Mouse (Mus musculus) midbrain, embryonic 12.5 days (tissue): ENCODE measurements at regions not wholly inside any gene's neighbourhood (a gene's known extent, or its start where the extent isn't known, plus 50 kb on each side); places are given as distances from the start of the nearest gene placed in this dataset.
A peak's percentile ranks its signal among the peaks of the same experiment; 100 is the strongest.

Source experiments
- ATAC-seq: fragments of 200-750 bp; cut with Nextera tagmentation; 2 replicates; pipeline ENCODE4 v1.8.0; 2017; ENCODE audit warnings: low read depth, moderate TSS enrichment, moderate library complexity; ENCODE audit not compliant: low FRiP score
- H3K27ac ChIP-seq: fragments of 300-500 bp; sonication (generic); replicated peaks from 2 replicates; pipeline ENCODE4 v1.5.1; 2016; ENCODE audit warnings: mild to moderate bottlenecking
- H3K27me3 ChIP-seq: fragments of 300-500 bp; sonication (generic); 2 replicates; pipeline ENCODE4 v1.6.1; 2016; ENCODE audit warnings: mild to moderate bottlenecking
- H3K36me3 ChIP-seq: fragments of 300-500 bp; sonication (generic); 2 replicates; pipeline ENCODE4 v1.6.1; 2016
- H3K4me1 ChIP-seq: fragments of 300-500 bp; sonication (generic); 2 replicates; pipeline ENCODE4 v1.6.1; 2016
- H3K4me2 ChIP-seq: fragments of 300-500 bp; sonication (generic); replicated peaks from 2 replicates; pipeline ENCODE4 v1.6.1; 2016; ENCODE audit warnings: mild to moderate bottlenecking, moderate library complexity
- H3K4me3 ChIP-seq: fragments of 300-500 bp; sonication (generic); 2 replicates; pipeline ENCODE4 v1.5.1; 2016; ENCODE audit warnings: mild to moderate bottlenecking
- H3K9ac ChIP-seq: fragments of 300-500 bp; sonication (generic); replicated peaks from 2 replicates; pipeline ENCODE4 v1.6.1; 2016; ENCODE audit warnings: mild to moderate bottlenecking, moderate library complexity
- H3K9me3 ChIP-seq: fragments of 300-500 bp; sonication (generic); 2 replicates; pipeline ENCODE4 v1.6.1; 2016; ENCODE audit warnings: mild to moderate bottlenecking
- WGBS: fragments of 180-500 bp; shearing (Covaris S2); methylation state at CpG from one replicate; pipeline ENCODE4 v1.1.7; 2016; 5-methylcytosine and 5-hydroxymethylcytosine counted together

- Histone ChIP-seq H3K9me3 (no peaks in the 10 kb centered on the region), H3K27ac (no peak overlapping the region), H3K9ac (no peak overlapping the region), H3K27me3 (peaks cover 6% of the 10 kb centered on the region), H3K36me3 (no peaks in the 10 kb centered on the region), H3K4me1 (peaks cover 14% of the 10 kb centered on the region), H3K4me2 (no peak overlapping the region), H3K4me3 (no peak overlapping the region)
- WGBS: 68% methylated on average over 4 of the region's 4 CpGs
- no peak for ATAC-seq
These were observed 243.4 kb downstream of the Tle3 start for GRCm38 (mm10) chr9:61615556-61615955.

DNA sequence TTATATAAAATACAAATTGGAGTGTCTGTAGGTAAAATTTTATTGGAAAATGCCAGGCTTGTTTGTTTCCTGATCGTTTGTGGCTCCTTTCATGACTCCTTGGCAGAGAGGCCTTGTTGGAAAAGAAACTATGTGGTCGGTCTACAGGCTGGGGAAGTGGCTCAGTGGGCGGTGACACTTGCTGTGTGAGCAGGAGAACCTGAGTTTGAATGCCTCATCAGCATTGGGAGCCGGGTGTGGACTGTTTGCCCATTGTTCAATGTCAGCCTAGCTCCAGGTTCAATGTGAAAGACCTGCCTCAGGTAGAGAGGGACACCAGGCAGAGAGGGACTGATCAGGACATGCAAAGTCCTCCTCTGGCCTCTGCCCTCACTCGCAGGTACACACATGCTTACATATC lies 235.4 kb downstream of the Tle3 start:
- Histone ChIP-seq H3K4me3 (no peak overlapping the region), H3K27ac (no peak overlapping the region), H3K9ac (no peak overlapping the region), H3K4me2 (no peak overlapping the region), H3K36me3 (no peaks in the 10 kb centered on the region), H3K4me1 (peaks cover 5% of the 10 kb centered on the region; the same call in 1 of the 2 replicates), H3K27me3 (no peaks in the 10 kb centered on the region; the same call in 1 of the 2 replicates), H3K9me3 (no peaks in the 10 kb centered on the region)
- ATAC-seq: no peak
- 86% methylated on average over 5 of the region's 5 CpGs for WGBS

DNA sequence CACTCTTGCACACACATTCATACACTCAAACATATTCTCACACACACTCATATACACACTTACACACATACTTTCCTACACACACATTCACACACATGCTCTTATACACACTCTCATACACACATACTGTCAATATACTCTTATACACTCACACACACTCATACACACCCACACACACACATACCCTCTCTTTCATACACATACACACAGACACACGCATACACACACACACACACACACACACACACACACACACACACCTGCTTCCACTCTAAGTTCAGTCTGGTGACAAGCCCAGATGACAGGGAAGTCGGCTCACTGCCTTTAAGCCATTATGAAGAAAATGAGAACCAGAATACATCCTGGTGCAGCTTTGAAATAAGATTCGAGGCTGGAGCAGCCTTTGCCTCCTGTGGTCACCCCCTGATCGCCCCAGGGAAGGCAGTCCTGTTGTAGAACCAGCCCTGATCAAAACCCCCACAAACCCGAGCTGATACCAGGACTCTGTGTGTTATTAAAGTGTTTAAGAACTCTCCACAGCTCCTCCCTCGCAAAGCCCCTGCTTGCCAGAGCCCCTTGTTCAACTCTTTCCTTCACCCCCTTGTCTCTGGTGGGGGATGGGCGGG lies 230.3 kb downstream of the Tle3 start:
- Histone ChIP-seq H3K9ac (no peak overlapping the region), H3K9me3 (no peaks in the 10 kb centered on the region), H3K4me3 (no peak overlapping the region), H3K4me1 (peaks cover 12% of the 10 kb centered on the region; the same call in 1 of the 2 replicates), H3K27ac (no peak overlapping the region; the same call in 1 of the 2 replicates), H3K4me2 (no peak overlapping the region), H3K27me3 (peaks cover 3% of the 10 kb centered on the region), H3K36me3 (no peaks in the 10 kb centered on the region)
- no peak for ATAC-seq
- WGBS: 50% methylated on average over 7 of the region's 7 CpGs

- no peak for ATAC-seq
- Histone ChIP-seq H3K9me3 (no peaks in the 10 kb centered on the region), H3K27ac (no peak overlapping the region), H3K4me2 (no peak overlapping the region), H3K9ac (no peak overlapping the region), H3K4me3 (no peak overlapping the region), H3K36me3 (no peaks in the 10 kb centered on the region), H3K27me3 (peaks cover 3% of the 10 kb centered on the region), H3K4me1 (peaks cover 17% of the 10 kb centered on the region; the same call in 1 of the 2 replicates)
- 81% methylated on average over 6 of the region's 6 CpGs for WGBS
These were observed 229.7 kb downstream of the Tle3 start for GRCm38 (mm10) chr9:61601911-61602310.

DNA sequence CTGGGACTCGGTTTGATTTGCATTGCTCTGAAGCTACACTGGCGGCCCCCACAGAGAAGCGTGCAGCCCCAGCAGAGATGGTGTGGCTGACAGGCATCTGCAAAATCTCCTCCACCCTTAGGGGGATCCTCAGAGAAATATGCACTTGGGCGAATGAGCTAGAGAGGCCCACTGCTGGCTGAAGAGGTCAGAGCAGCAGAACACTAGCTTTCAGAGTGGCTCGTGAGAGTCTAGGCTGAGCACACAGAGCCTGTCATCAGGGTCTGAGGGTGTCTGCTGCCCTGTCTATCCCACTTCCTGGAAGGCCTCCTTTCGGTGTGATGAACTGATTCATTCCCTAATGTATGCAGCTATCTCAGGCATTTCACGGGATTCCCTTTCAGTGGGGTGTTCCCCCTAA lies 225.1 kb downstream of the Tle3 start:
- Histone ChIP-seq H3K4me2 (no peak overlapping the region), H3K27me3 (peaks cover 7% of the 10 kb centered on the region; the same call in 1 of the 2 replicates), H3K9me3 (no peaks in the 10 kb centered on the region), H3K9ac (no peak overlapping the region), H3K27ac (no peak overlapping the region), H3K36me3 (no peaks in the 10 kb centered on the region), H3K4me1 (peaks cover 23% of the 10 kb centered on the region), H3K4me3 (no peak overlapping the region)
- ATAC-seq: no peak
- 28% methylated on average over 7 of the region's 7 CpGs for WGBS

- H3K27ac ChIP-seq: no peak overlapping the region
- H3K9ac ChIP-seq: no peak overlapping the region
- ATAC-seq: no peak
These were observed 224.4 kb downstream of the Tle3 start for GRCm38 (mm10) chr9:61596410-61597108.

DNA sequence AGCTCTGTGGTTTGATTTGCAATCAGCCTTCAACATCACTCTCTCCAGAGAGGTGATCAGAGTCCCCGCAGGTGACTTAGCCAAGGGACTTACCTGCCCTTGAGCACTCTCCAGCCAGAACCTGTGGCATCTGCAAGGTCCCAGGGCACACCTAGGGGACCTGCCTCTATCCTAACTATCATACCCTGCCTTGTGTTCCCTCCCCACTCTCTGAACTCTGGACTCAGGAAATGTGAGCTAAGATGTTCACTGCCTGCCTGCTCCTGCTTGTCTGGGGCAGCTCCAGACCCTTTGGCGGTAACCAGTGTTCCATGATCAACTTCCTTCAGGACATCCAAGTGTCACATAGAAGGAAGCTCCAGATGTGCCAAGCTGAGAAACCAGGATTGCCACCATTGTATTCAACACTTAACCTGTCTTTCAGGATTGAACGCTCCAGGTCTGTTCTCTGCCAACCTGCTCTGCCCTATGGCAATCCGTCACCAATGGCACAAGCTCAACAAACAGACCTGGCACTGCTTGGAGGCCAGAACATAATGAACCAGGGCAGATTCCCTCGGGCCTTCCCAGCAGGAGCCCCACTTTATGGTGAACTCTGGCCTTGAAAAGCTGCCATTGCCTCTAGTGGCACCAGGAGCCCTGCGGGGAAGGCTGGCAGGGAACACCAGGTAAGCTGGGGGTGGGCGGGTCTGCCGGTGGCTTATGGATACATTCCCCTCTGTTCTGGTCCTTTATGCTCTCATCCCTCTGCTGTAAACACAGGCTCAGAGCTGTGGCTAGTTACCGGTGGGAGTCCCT lies 223.2 kb downstream of the Tle3 start:
- Histone ChIP-seq H3K4me3 (no peak overlapping the region), H3K36me3 (no peaks in the 10 kb centered on the region), H3K9ac (no peak overlapping the region), H3K9me3 (no peaks in the 10 kb centered on the region), H3K4me1 (peaks cover 23% of the 10 kb centered on the region), H3K27ac (no peak overlapping the region), H3K27me3 (peaks cover 7% of the 10 kb centered on the region; the same call in 1 of the 2 replicates), H3K4me2 (no peak overlapping the region)
- no peak for ATAC-seq
- 75% methylated on average over 9 of the region's 9 CpGs for WGBS

More at GRCm38 (mm10) chr9:61596410-61597108, 224.4 kb downstream of the Tle3 start:
- Histone ChIP-seq H3K27me3 (peaks cover 7% of the 10 kb centered on the region; the same call in 1 of the 2 replicates), H3K4me2 (no peak overlapping the region), H3K4me3 (no peak overlapping the region), H3K4me1 (peaks cover 23% of the 10 kb centered on the region), H3K36me3 (no peaks in the 10 kb centered on the region), H3K9me3 (no peaks in the 10 kb centered on the region)
- WGBS: 49% methylated on average over 17 of the region's 17 CpGs

DNA sequence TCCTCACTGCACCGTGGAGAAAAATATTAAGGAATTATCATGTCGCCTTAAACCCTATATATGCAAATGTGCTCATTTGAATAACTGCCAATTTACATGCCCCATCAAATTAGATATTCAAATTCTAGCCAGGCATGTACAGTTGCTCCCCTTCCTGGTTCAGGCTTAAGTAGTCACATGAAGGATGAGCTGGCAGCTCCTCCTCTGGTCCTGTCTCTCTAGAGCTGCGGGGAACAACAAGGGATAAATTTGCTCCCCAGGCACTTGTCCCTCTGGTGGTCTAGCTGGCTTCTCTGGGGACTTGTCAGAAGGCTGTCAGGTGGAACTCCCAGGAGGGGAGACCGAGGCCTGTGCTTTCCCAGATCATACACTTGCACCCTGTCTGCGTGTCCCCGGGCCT lies 221.8 kb downstream of the Tle3 start:
- peaks cover 20% of the 10 kb centered on the region for H3K4me1 ChIP-seq
- no peak overlapping the region for H3K27ac ChIP-seq
- H3K9ac ChIP-seq: no peak overlapping the region
- H3K4me2 ChIP-seq: no peak overlapping the region
- no peaks in the 10 kb centered on the region for H3K36me3 ChIP-seq
- no peaks in the 10 kb centered on the region for H3K9me3 ChIP-seq
- WGBS: 77% methylated on average over 6 of the region's 6 CpGs
- no peak for ATAC-seq
- H3K4me3 ChIP-seq: no peak overlapping the region
- peaks cover 7% of the 10 kb centered on the region; the same call in 1 of the 2 replicates for H3K27me3 ChIP-seq

DNA sequence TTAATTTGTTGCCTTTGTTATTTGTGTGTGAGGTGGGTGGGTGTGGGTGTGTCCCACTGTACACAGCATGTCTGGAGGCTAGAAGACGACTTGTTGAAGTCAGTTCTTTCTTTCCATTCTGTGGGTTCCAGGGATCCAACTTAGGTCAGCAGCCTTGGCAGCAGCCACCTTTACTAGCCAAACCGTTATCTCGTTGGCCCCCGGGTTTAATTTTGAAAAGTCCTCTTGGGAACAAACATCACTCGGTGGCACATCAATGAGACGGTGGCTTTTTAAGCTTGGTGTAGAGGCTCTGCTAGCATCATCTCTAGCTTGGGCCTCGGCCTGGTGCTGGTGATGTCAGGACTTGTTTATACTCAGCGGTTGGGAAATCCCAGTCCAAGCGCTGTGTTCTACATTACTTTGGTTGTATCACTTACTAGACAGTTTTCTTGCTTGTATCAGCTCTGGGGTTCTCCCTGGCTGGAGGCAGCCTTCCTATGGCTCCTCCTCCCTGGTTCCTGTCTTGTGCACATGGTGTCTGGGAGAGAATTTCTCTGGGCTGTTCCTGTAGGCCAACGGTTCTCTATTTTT lies 217.6 kb downstream of the Tle3 start:
- Histone ChIP-seq H3K4me3 (no peak overlapping the region), H3K9me3 (no peaks in the 10 kb centered on the region), H3K27me3 (0 out of 2 replicates have a peak, but pooled peaks cover 3% of the 10 kb centered on the region), H3K4me2 (no peak overlapping the region), H3K4me1 (peaks cover 8% of the 10 kb centered on the region), H3K36me3 (no peaks in the 10 kb centered on the region), H3K9ac (no peak overlapping the region), H3K27ac (no peak overlapping the region)
- WGBS: 92% methylated on average over 10 of the region's 10 CpGs
- ATAC-seq: no peak

DNA sequence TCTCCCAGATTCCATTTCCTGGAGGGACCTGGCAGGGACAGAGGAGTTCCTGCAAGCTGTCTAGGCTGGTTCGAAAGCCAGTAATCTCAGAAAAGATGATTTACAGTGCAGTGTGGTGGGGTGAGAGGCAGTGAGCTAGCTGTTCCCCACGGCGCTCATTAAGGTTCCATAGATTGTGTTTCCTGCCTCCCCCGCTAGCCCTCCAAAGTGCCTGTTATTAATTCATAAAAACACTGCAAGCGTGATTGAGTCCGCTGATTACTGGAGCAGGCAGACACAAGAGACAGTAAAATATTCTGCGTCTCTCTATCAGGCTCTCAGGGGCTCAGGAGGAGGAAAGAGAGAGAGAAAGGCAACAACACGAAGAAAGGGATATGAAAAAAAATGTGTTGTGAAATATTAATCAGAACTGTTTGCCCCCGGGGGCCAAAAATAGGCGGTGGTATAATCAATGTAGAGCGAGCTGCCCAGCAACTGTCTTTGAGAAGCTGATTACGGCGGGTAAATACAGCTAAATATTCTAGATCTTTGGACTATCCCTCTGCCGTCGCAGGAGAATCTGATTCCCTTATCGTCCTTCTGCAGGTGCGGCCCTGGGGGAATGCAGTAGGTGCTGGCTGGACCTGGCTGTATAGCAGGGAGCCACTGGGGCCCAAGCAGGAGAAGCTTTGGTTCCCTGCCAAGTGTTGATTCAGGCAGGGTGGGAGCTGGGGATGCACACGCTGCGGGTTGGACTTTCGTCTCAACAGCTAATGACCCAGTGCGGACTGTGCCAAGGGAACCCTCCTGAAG lies 211.3 kb downstream of the Tle3 start:
- Histone ChIP-seq H3K36me3 (no peaks in the 10 kb centered on the region), H3K4me3 (no peak overlapping the region), H3K4me2 (no peak overlapping the region), H3K27ac (peak overlapping the region; percentile 73), H3K9me3 (no peaks in the 10 kb centered on the region), H3K27me3 (peaks cover 9% of the 10 kb centered on the region; the same call in 1 of the 2 replicates), H3K4me1 (peaks cover 20% of the 10 kb centered on the region), H3K9ac (no peak overlapping the region)
- ATAC-seq: no peak
- 76% methylated on average over 21 of the region's 21 CpGs for WGBS

DNA sequence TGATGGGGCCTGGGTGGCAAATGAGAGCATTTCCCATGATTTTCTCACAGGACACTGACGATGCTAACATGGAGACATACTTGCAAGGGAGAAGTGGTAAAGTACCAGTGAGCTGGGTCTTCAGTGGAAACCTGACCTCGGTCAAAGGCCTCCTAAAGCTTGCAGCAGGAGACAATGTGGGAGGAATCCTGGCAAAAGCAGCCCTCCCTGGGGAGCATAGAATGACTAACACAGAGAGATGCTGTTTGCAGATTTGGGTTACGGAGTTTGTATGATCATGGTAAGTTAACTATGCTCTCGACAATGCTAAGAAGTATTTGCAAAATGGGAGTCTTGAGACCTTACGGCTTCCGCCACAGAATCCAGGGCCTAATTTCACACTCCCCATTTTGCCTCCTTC lies 208.9 kb downstream of the Tle3 start:
- WGBS: 87% methylated on average over 6 of the region's 6 CpGs

More for the DNA sequence above, 208.9 kb downstream of the Tle3 start:
- Histone ChIP-seq H3K4me3 (no peak overlapping the region), H3K9ac (no peak overlapping the region), H3K27me3 (peaks cover 10% of the 10 kb centered on the region; the same call in 1 of the 2 replicates), H3K36me3 (no peaks in the 10 kb centered on the region), H3K27ac (no peak overlapping the region), H3K4me2 (no peak overlapping the region), H3K4me1 (peaks cover 20% of the 10 kb centered on the region), H3K9me3 (no peaks in the 10 kb centered on the region)
- ATAC-seq: no peak
